Mouse (Mus musculus): ENCODE results near the gene Foxo1. TPM values are rescaled to one million over a fixed set of nuclear protein-coding genes. Genes with fewer than 3 reads are reported as not detected.

The Foxo1 gene
- polyA plus RNA-seq, 1 experiment from 2014 or later, result 3.4 TPM

GRCm38 (mm10) chr3:52325006-52325405 lies 56.9 kb downstream of the Foxo1 start:
- H3K4me1 ChIP-seq (replicated peaks; ENCODE audit: control insufficient read depth, insufficient read depth), result 0 out of 2 replicates have a peak, but pooled peaks cover 6% of the 10 kb centered on the region
- ATAC-seq (ENCODE audit: low FRiP score, low TSS enrichment), result no peak
- no peak for DNase-seq (ENCODE audit: low spot score)
- no peak for TF ChIP-seq EP300 (optimal IDR thresholded peaks at IDR 0.05)
- TF ChIP-seq CTCF (IDR thresholded peaks at IDR 0.05; ENCODE audit: low read depth), result no peak
- no peak overlapping the region for H3K4me3 ChIP-seq (ENCODE audit: low read depth, low read length)
- 98% methylated on average over 5 of the region's 5 CpGs for WGBS
- H3K4me2 ChIP-seq (replicated peaks; ENCODE audit: low read depth), result no peak overlapping the region
- H3K9me3 ChIP-seq (ENCODE audit: control insufficient read depth, low read length), result no peaks in the 10 kb centered on the region
- H3K36me3 ChIP-seq (ENCODE audit: control insufficient read depth, insufficient read depth, low read length), result no peaks in the 10 kb centered on the region
- H3K27ac ChIP-seq (replicated peaks), result no peak overlapping the region
- H3K27me3 ChIP-seq (ENCODE audit: control insufficient read depth, insufficient read depth, low read length), result no peaks in the 10 kb centered on the region
- no peak overlapping the region for H3K9ac ChIP-seq (ENCODE audit: low read length)

GRCm38 (mm10) chr3:52326687-52327086 lies 58.6 kb downstream of the Foxo1 start:
- DNase-seq (ENCODE audit: low spot score), result no peak
- no peak for TF ChIP-seq CTCF (IDR thresholded peaks at IDR 0.05; ENCODE audit: low read depth)
- TF ChIP-seq EP300 (optimal IDR thresholded peaks at IDR 0.05), result no peak
- Histone ChIP-seq H3K4me3 (ENCODE audit: low read depth, low read length) (no peak overlapping the region), H3K4me1 (replicated peaks; ENCODE audit: control insufficient read depth, insufficient read depth) (peaks cover 6% of the 10 kb centered on the region; the same call in 1 of the 2 replicates), H3K36me3 (ENCODE audit: control insufficient read depth, insufficient read depth, low read length) (no peaks in the 10 kb centered on the region), H3K27me3 (ENCODE audit: control insufficient read depth, insufficient read depth, low read length) (no peaks in the 10 kb centered on the region), H3K4me2 (replicated peaks; ENCODE audit: low read depth) (no peak overlapping the region), H3K27ac (replicated peaks) (no peak overlapping the region), H3K9me3 (ENCODE audit: control insufficient read depth, low read length) (no peaks in the 10 kb centered on the region), H3K9ac (ENCODE audit: low read length) (no peak overlapping the region)
- ATAC-seq (ENCODE audit: low FRiP score, low TSS enrichment), result no peak
- 47% methylated on average over 6 of the region's 6 CpGs for whole genome bisulfite sequencing

- H3K4me2 ChIP-seq (replicated peaks; ENCODE audit: low read depth), result no peak overlapping the region
- H3K9me3 ChIP-seq (ENCODE audit: control insufficient read depth, low read length), result no peaks in the 10 kb centered on the region
- no peak for TF ChIP-seq CTCF (IDR thresholded peaks at IDR 0.05; ENCODE audit: low read depth)
- no peak for TF ChIP-seq EP300 (optimal IDR thresholded peaks at IDR 0.05)
- 78% methylated on average over 13 of the region's 13 CpGs for WGBS
- H3K9ac ChIP-seq (ENCODE audit: low read length), result no peak overlapping the region
- ATAC-seq (ENCODE audit: low FRiP score, low TSS enrichment), result 0 out of 2 replicates have a peak, but pooled peaks have one; percentile 35
- H3K36me3 ChIP-seq (ENCODE audit: control insufficient read depth, insufficient read depth, low read length), result no peaks in the 10 kb centered on the region
- DNase-seq (ENCODE audit: low spot score), result no peak
- peaks cover 6% of the 10 kb centered on the region; the same call in 1 of the 2 replicates for H3K4me1 ChIP-seq (replicated peaks; ENCODE audit: control insufficient read depth, insufficient read depth)
- H3K27me3 ChIP-seq (ENCODE audit: control insufficient read depth, insufficient read depth, low read length), result no peaks in the 10 kb centered on the region
- no peak overlapping the region for H3K27ac ChIP-seq (replicated peaks)
- H3K4me3 ChIP-seq (ENCODE audit: low read depth, low read length), result no peak overlapping the region
These were observed 59.0 kb downstream of the Foxo1 start for GRCm38 (mm10) chr3:52327146-52327545.

- H3K4me3 ChIP-seq (ENCODE audit: low read depth, low read length), result no peak overlapping the region
- no peaks in the 10 kb centered on the region for H3K9me3 ChIP-seq (ENCODE audit: control insufficient read depth, low read length)
- peaks cover 3% of the 10 kb centered on the region; the same call in 1 of the 2 replicates for H3K4me1 ChIP-seq (replicated peaks; ENCODE audit: control insufficient read depth, insufficient read depth)
- H3K27me3 ChIP-seq (ENCODE audit: control insufficient read depth, insufficient read depth, low read length), result no peaks in the 10 kb centered on the region
- 87% methylated on average over 1 of the region's 1 CpGs for WGBS
- TF ChIP-seq CTCF (IDR thresholded peaks at IDR 0.05; ENCODE audit: low read depth) (no peak), EP300 (optimal IDR thresholded peaks at IDR 0.05) (no peak)
- H3K27ac ChIP-seq (replicated peaks), result no peak overlapping the region
- no peak overlapping the region for H3K4me2 ChIP-seq (replicated peaks; ENCODE audit: low read depth)
- ATAC-seq (ENCODE audit: low FRiP score, low TSS enrichment) (no peak), DNase-seq (ENCODE audit: low spot score) (no peak)
- H3K36me3 ChIP-seq (ENCODE audit: control insufficient read depth, insufficient read depth, low read length), result no peaks in the 10 kb centered on the region
- H3K9ac ChIP-seq (ENCODE audit: low read length), result no peak overlapping the region
These were observed 63.6 kb downstream of the Foxo1 start for GRCm38 (mm10) chr3:52331709-52332108.

GRCm38 (mm10) chr3:52338761-52339160 lies 70.6 kb downstream of the Foxo1 start:
- peaks cover 7% of the 10 kb centered on the region; the same call in 1 of the 2 replicates for H3K4me1 ChIP-seq (replicated peaks; ENCODE audit: control insufficient read depth, insufficient read depth)
- DNase-seq (ENCODE audit: low spot score) (no peak), ATAC-seq (ENCODE audit: low FRiP score, low TSS enrichment) (no peak)
- TF ChIP-seq CTCF (IDR thresholded peaks at IDR 0.05; ENCODE audit: low read depth) (no peak), EP300 (optimal IDR thresholded peaks at IDR 0.05) (no peak)
- no peaks in the 10 kb centered on the region for H3K36me3 ChIP-seq (ENCODE audit: control insufficient read depth, insufficient read depth, low read length)
- no peak overlapping the region for H3K4me3 ChIP-seq (ENCODE audit: low read depth, low read length)
- H3K4me2 ChIP-seq (replicated peaks; ENCODE audit: low read depth), result no peak overlapping the region
- whole genome bisulfite sequencing, result 12% methylated on average over 4 of the region's 4 CpGs
- no peaks in the 10 kb centered on the region for H3K27me3 ChIP-seq (ENCODE audit: control insufficient read depth, insufficient read depth, low read length)
- no peak overlapping the region for H3K9ac ChIP-seq (ENCODE audit: low read length)
- no peaks in the 10 kb centered on the region for H3K9me3 ChIP-seq (ENCODE audit: control insufficient read depth, low read length)
- no peak overlapping the region for H3K27ac ChIP-seq (replicated peaks)

GRCm38 (mm10) chr3:52340336-52341034 lies 72.3 kb downstream of the Foxo1 start:
- TF ChIP-seq EP300 (optimal IDR thresholded peaks at IDR 0.05) (no peak), CTCF (IDR thresholded peaks at IDR 0.05; ENCODE audit: low read depth) (no peak)
- Histone ChIP-seq H3K27ac (replicated peaks) (no peak overlapping the region), H3K9me3 (ENCODE audit: control insufficient read depth, low read length) (no peaks in the 10 kb centered on the region), H3K4me3 (ENCODE audit: low read depth, low read length) (no peak overlapping the region), H3K27me3 (ENCODE audit: control insufficient read depth, insufficient read depth, low read length) (no peaks in the 10 kb centered on the region), H3K36me3 (ENCODE audit: control insufficient read depth, insufficient read depth, low read length) (peaks cover 3% of the 10 kb centered on the region; the same call in 1 of the 2 replicates), H3K9ac (ENCODE audit: low read length) (no peak overlapping the region), H3K4me1 (replicated peaks; ENCODE audit: control insufficient read depth, insufficient read depth) (peaks cover 7% of the 10 kb centered on the region; the same call in 1 of the 2 replicates), H3K4me2 (replicated peaks; ENCODE audit: low read depth) (no peak overlapping the region)
- DNase-seq (ENCODE audit: low spot score) (no peak), ATAC-seq (ENCODE audit: low FRiP score, low TSS enrichment) (no peak)
- 66% methylated on average over 12 of the region's 12 CpGs for WGBS
